Comparison of ENCODE assay signal across 12 mouse cellular contexts in the genomic region with DNA sequence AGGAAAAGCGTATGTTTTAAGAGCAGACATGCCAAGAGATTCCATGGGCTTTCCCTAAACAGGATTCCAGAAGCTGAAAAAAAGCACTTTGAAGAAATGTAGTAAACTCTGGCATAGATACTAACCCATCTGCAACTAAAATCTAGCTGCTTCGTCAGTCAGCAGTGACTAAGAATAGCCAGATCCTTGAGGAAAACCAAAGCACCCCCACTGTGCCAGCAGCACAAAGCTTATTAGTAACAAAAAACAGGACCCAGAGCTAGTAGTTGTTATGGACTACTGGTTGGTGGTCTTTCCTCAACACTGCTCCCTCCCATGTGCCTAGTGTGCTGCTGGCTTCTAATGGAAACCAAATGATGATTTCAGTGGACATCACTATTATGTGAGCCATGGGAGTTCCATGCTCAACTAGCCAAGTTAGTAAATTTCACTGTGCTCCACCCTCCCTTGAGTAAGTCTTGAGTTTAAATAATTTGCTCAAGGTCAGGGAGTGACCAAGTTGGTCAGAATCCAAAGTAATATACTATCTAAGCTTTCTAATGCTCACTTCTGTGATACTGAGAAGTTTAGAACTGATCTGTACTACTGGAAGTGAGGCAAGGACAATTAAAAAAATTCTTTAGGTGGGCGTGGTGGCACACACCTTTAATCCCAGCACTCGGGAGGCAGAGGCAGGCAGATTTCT. TPM values are rescaled to one million over a fixed set of nuclear protein-coding genes. Genes with fewer than 3 reads are reported as not detected.
DNase-seq lines count a peak whose midpoint lies in the region; ATAC-seq and TF ChIP-seq lines count a peak whose summit lies in the region.
"Had no signal": no experiment of that assay in that cellular context is flagged by ENCODE, and none has a peak within 500 bp of the region (broad histone marks: within the 10 kb centered on the region; RNA-seq: fewer than 3 reads in every experiment).

No protein-coding gene starts in this region.

- no peak for DNase-seq in heart, postnatal 0 days (ENCODE audit: low spot score)
- DNase-seq in heart, adult 2 months = no peak
- DNase-seq in left cerebral cortex, adult 2 months (ENCODE audit: extremely low spot score in 1 of 2, low spot score in 2 of 2) = no peak
- no peak for DNase-seq in left cerebral cortex, adult 9 months (ENCODE audit: low spot score in 2 of 2)
- DNase-seq in ZHBTc4 (ENCODE audit: low read depth, low spot score) = peak; percentile 62
- DNase-seq in limb, embryonic 14.5 days (ENCODE audit: low spot score) = peak; percentile 16
- no peak for DNase-seq in adrenal gland, postnatal 14 days
- DNase-seq: kidney, adult 8-10 months; thymus, postnatal 36 days had no signal

- H3K27me3 ChIP-seq in heart, postnatal 0 days (ENCODE audit: control insufficient read depth, insufficient read depth, low read length) = no peaks in the 10 kb centered on the region
- H3K27me3 ChIP-seq in heart, adult 2 months (ENCODE audit: control insufficient read depth, insufficient read depth, low read length) = no peaks in the 10 kb centered on the region
- H3K27me3 ChIP-seq in limb, embryonic 14.5 days (ENCODE audit: control insufficient read depth, insufficient read depth, low read length) = no peaks in the 10 kb centered on the region
- H3K27me3 ChIP-seq: embryonic facial prominence, embryonic 13.5 days; megakaryocyte, embryonic 14.5 days had no signal

- no peak overlapping the region for H3K4me3 ChIP-seq in heart, postnatal 0 days (ENCODE audit: low read depth, low read length)
- no peak overlapping the region for H3K4me3 ChIP-seq in heart, adult 2 months
- no peak overlapping the region for H3K4me3 ChIP-seq in left cerebral cortex, adult 2 months
- H3K4me3 ChIP-seq in limb, embryonic 14.5 days (replicated peaks; ENCODE audit: low read length) = no peak overlapping the region
- H3K4me3 ChIP-seq: embryonic facial prominence, embryonic 13.5 days had no signal

- ATAC-seq in heart, postnatal 0 days (ENCODE audit: insufficient read depth, low read depth) = no peak
- 0 out of 2 replicates have a peak, but pooled peaks have one; percentile 12 for ATAC-seq in limb, embryonic 14.5 days (ENCODE audit: low FRiP score, low read depth)

- TF ChIP-seq POLR2A in heart, adult 2 months (IDR thresholded peaks at IDR 0.05; ENCODE audit: insufficient read depth, low read depth, low read length) = no peak
- no peak for TF ChIP-seq POLR2A in limb, embryonic 14.5 days (IDR thresholded peaks at IDR 0.05; ENCODE audit: borderline replicate concordance, extremely low read depth, insufficient read depth, insufficient read length)

- H3K36me3 ChIP-seq in heart, postnatal 0 days (replicated peaks; ENCODE audit: control insufficient read depth, insufficient read depth, low read length) = peaks cover 35% of the 10 kb centered on the region
- H3K36me3 ChIP-seq in heart, adult 2 months (ENCODE audit: control insufficient read depth, insufficient read depth, low read length) = peaks cover 15% of the 10 kb centered on the region
- peaks cover 34% of the 10 kb centered on the region for H3K36me3 ChIP-seq in limb, embryonic 14.5 days (ENCODE audit: control insufficient read depth, insufficient read depth, low read length)

- 69% methylated on average over 4 of the region's 4 CpGs for WGBS in heart, postnatal 0 days
- 68% methylated on average over 4 of the region's 4 CpGs for whole genome bisulfite sequencing in heart, adult 2 months
- 70% methylated on average over 4 of the region's 4 CpGs for WGBS in limb, embryonic 14.5 days

- H3K4me2 ChIP-seq in heart, postnatal 0 days (ENCODE audit: low read depth, low read length) = no peak overlapping the region
- no peak overlapping the region for H3K4me2 ChIP-seq in limb, embryonic 14.5 days (replicated peaks; ENCODE audit: low read depth, low read length, severe bottlenecking)
- H3K4me2 ChIP-seq: embryonic facial prominence, embryonic 13.5 days had no signal

- peaks cover 6% of the 10 kb centered on the region for H3K79me2 ChIP-seq in heart, adult 2 months (replicated peaks; ENCODE audit: control insufficient read depth, insufficient read depth, low read length)

- TF ChIP-seq CTCF in heart, postnatal 0 days (IDR thresholded peaks at IDR 0.05; ENCODE audit: low read depth) = no peak
- TF ChIP-seq CTCF in heart, adult 2 months (IDR thresholded peaks at IDR 0.05) = no peak
- no peak for TF ChIP-seq CTCF in left cerebral cortex, adult 2 months (IDR thresholded peaks at IDR 0.05)

- H3K9me3 ChIP-seq in heart, postnatal 0 days (replicated peaks; ENCODE audit: control insufficient read depth, low read length) = no peaks in the 10 kb centered on the region
- no peaks in the 10 kb centered on the region for H3K9me3 ChIP-seq in limb, embryonic 14.5 days (ENCODE audit: control insufficient read depth, low read length)
- H3K9me3 ChIP-seq: embryonic facial prominence, embryonic 13.5 days; megakaryocyte, embryonic 14.5 days had no signal

- H3K4me1 ChIP-seq in heart, postnatal 0 days (ENCODE audit: control insufficient read depth, insufficient read depth) = peaks cover 9% of the 10 kb centered on the region
- peaks cover 12% of the 10 kb centered on the region for H3K4me1 ChIP-seq in heart, adult 2 months (ENCODE audit: control insufficient read depth, insufficient read depth, low read length)
- no peaks in the 10 kb centered on the region for H3K4me1 ChIP-seq in limb, embryonic 14.5 days (ENCODE audit: control insufficient read depth, insufficient read depth, low read length)
- H3K4me1 ChIP-seq: embryonic facial prominence, embryonic 13.5 days had no signal

- intact Hi-C loops in heart, adult 2 months (cut with DNase I) = no loop called here
- intact Hi-C loops in left cerebral cortex, adult 2 months (cut with DNase I) = no loop called here

- no peak overlapping the region for H3K9ac ChIP-seq in heart, postnatal 0 days (replicated peaks; ENCODE audit: low read depth, low read length)
- no peak overlapping the region for H3K9ac ChIP-seq in heart, adult 2 months (ENCODE audit: low read depth, low read length)
- no peak overlapping the region for H3K9ac ChIP-seq in limb, embryonic 14.5 days (ENCODE audit: low read depth, low read length, severe bottlenecking)
- H3K9ac ChIP-seq: embryonic facial prominence, embryonic 13.5 days had no signal

- 0 out of 2 replicates have a peak overlapping the region, but pooled peaks have one; percentile 1 for H3K27ac ChIP-seq in heart, postnatal 0 days (ENCODE audit: low read depth)
- no peak overlapping the region for H3K27ac ChIP-seq in heart, adult 2 months
- peak overlapping the region; percentile 30 for H3K27ac ChIP-seq in left cerebral cortex, adult 2 months
- H3K27ac ChIP-seq in limb, embryonic 14.5 days (replicated peaks; ENCODE audit: low read depth, low read length) = no peak overlapping the region
- H3K27ac ChIP-seq: embryonic facial prominence, embryonic 13.5 days had no signal

- no peak for TF ChIP-seq EP300 in heart, postnatal 0 days (IDR thresholded peaks at IDR 0.05; ENCODE audit: low read depth)
- TF ChIP-seq EP300 in heart, adult 2 months (IDR thresholded peaks at IDR 0.05; ENCODE audit: insufficient read depth, low read depth, low read length) = no peak

RNA-seq across cellular contexts. Expression of a gene that starts 14.6 kb away (rescaled TPM):
- total RNA-seq in heart, postnatal 0 days (2014; rRNA removed; ENCODE audit: low replicate concordance) = 113 and 134 TPM in 2 replicates
- 77.4 and 79.7 TPM in 2 replicates for polyA plus RNA-seq in heart, postnatal 0 days (2015; fragmentation: Nextera tagmentation; extraction: Ambion mirVana)
- total RNA-seq in heart, adult 2 months (2021) = 10 to 100 TPM; 49.5 to 50.3 TPM
- 91.2 and 107 TPM in 2 replicates for polyA plus RNA-seq in heart, adult 2 months (2012; rRNA removed)
- 10 to 100 TPM; 13.2 to 13.6 TPM for total RNA-seq in left cerebral cortex, adult 2 months (2021)
- polyA plus RNA-seq in limb, embryonic 14.5 days (2012; rRNA removed) = 68.7 and 90.5 TPM in 2 replicates
- 76.4 and 82.9 TPM in 2 replicates for polyA plus RNA-seq in limb, embryonic 14.5 days (2014; fragmentation: Nextera tagmentation; extraction: Ambion mirVana)
- 41.1 and 44.4 TPM in 2 replicates for total RNA-seq in adrenal gland, postnatal 14 days (2021)

RNA-seq across cellular contexts. Expression of a gene that starts 15.5 kb away (rescaled TPM):
- total RNA-seq in heart, postnatal 0 days (2014; rRNA removed; ENCODE audit: low replicate concordance) = 82.2 and 98.5 TPM in 2 replicates
- 163 and 173 TPM in 2 replicates for polyA plus RNA-seq in heart, postnatal 0 days (2015; fragmentation: Nextera tagmentation; extraction: Ambion mirVana)
- total RNA-seq in heart, adult 2 months (2021) = 100 to 1,000 TPM; 107 to 121 TPM
- polyA plus RNA-seq in heart, adult 2 months (2012; rRNA removed) = 46.1 and 77.8 TPM in 2 replicates
- total RNA-seq in left cerebral cortex, adult 2 months (2021) = 100 to 1,000 TPM; 248 to 263 TPM
- 179 and 225 TPM in 2 replicates for polyA plus RNA-seq in limb, embryonic 14.5 days (2012; rRNA removed)
- polyA plus RNA-seq in limb, embryonic 14.5 days (2014; fragmentation: Nextera tagmentation; extraction: Ambion mirVana) = 73.3 and 74.1 TPM in 2 replicates
- 217 and 264 TPM in 2 replicates for total RNA-seq in adrenal gland, postnatal 14 days (2021)

RNA-seq across cellular contexts. Expression of a gene that starts 29.8 kb away (rescaled TPM):
- 10.8 and 28.3 TPM in 2 replicates for total RNA-seq in heart, postnatal 0 days (2014; rRNA removed; ENCODE audit: low replicate concordance)
- 11.5 and 12.4 TPM in 2 replicates for polyA plus RNA-seq in heart, postnatal 0 days (2015; fragmentation: Nextera tagmentation; extraction: Ambion mirVana)
- 1 to 10 TPM; 5.6 to 7.6 TPM for total RNA-seq in heart, adult 2 months (2021)
- polyA plus RNA-seq in heart, adult 2 months (2012; rRNA removed) = 9.5 and 11.4 TPM in 2 replicates
- total RNA-seq in left cerebral cortex, adult 2 months (2021) = 100 to 1,000 TPM; 117 to 121 TPM
- polyA plus RNA-seq in limb, embryonic 14.5 days (2012; rRNA removed) = 15.9 and 17.0 TPM in 2 replicates
- polyA plus RNA-seq in limb, embryonic 14.5 days (2014; fragmentation: Nextera tagmentation; extraction: Ambion mirVana) = 21.3 and 26.0 TPM in 2 replicates
- 35.5 and 38.4 TPM in 2 replicates for total RNA-seq in adrenal gland, postnatal 14 days (2021)

RNA-seq across cellular contexts. Expression of a gene that starts 59.1 kb away (rescaled TPM):
- 0.23 and 0.39 TPM in 2 replicates for total RNA-seq in heart, postnatal 0 days (2014; rRNA removed; ENCODE audit: low replicate concordance)
- polyA plus RNA-seq in heart, postnatal 0 days (2015; fragmentation: Nextera tagmentation; extraction: Ambion mirVana) = 0.37 TPM in 2 replicates
- under 1 TPM in 1 of 2 experiments, not detected in 1; 0.18 TPM for total RNA-seq in heart, adult 2 months (2021)
- 0.18 and 0.37 TPM in 2 replicates for polyA plus RNA-seq in heart, adult 2 months (2012; rRNA removed)
- 1 to 10 TPM; 1.0 to 1.4 TPM for total RNA-seq in left cerebral cortex, adult 2 months (2021)
- 0.42 and 0.55 TPM in 2 replicates for polyA plus RNA-seq in limb, embryonic 14.5 days (2012; rRNA removed)
- 0.14 and 0.40 TPM in 2 replicates for polyA plus RNA-seq in limb, embryonic 14.5 days (2014; fragmentation: Nextera tagmentation; extraction: Ambion mirVana)
- 1.3 TPM in 2 replicates for total RNA-seq in adrenal gland, postnatal 14 days (2021)
- total RNA-seq: hematopoietic stem cell, adult 5-6 weeks had no signal

Comparison
In these comparisons a context has a peak if more than half of its experiments do, and no peak if none do; other contexts are left out.
1. H3K27ac ChIP-seq: peak in heart, postnatal 0 days (single experiment) and left cerebral cortex, adult 2 months (single experiment); none in heart, adult 2 months (single experiment) and limb, embryonic 14.5 days (single experiment).
2. DNase-seq: peak in ZHBTc4 (single experiment) and limb, embryonic 14.5 days (single experiment); none in heart, postnatal 0 days (single experiment), heart, adult 2 months (0 of 2), left cerebral cortex, adult 2 months (0 of 2), left cerebral cortex, adult 9 months (0 of 2) and adrenal gland, postnatal 14 days (single experiment).